Mouse (Mus musculus): ENCODE measurements at regions not wholly inside any gene's neighbourhood (a gene's known extent, or its start where the extent isn't known, plus 50 kb on each side); places are given as distances from the start of the nearest gene placed in this dataset.

GRCm38 (mm10) chr15:13384815-13385214, 211.3 kb upstream of the Cdh6 start:
- Histone ChIP-seq H3K36me3 (ENCODE audit: insufficient read depth, low read length) (no peaks in the 10 kb centered on the region), H3K4me3 (replicated peaks; ENCODE audit: low read length) (no peak overlapping the region), H3K4me1 (replicated peaks; ENCODE audit: low read depth, low read length) (no peaks in the 10 kb centered on the region), H3K27me3 (ENCODE audit: insufficient read depth, low read length) (no peaks in the 10 kb centered on the region), H3K9me3 (ENCODE audit: low read length) (no peaks in the 10 kb centered on the region)
- no peak for TF ChIP-seq POU5F1 (IDR thresholded peaks at IDR 0.05; ENCODE audit: borderline replicate concordance, low read length)
- TF ChIP-seq CTCF (conservative IDR thresholded peaks at IDR 0.05; ENCODE audit: low read length): no peak

- Histone ChIP-seq H3K36me3 (ENCODE audit: insufficient read depth, low read length) (no peaks in the 10 kb centered on the region), H3K9me3 (ENCODE audit: low read length) (no peaks in the 10 kb centered on the region)
- TF ChIP-seq POU5F1 (IDR thresholded peaks at IDR 0.05; ENCODE audit: borderline replicate concordance, low read length) (no peak), NANOG (IDR thresholded peaks at IDR 0.05; ENCODE audit: borderline replicate concordance, low read length) (no peak), CTCF (conservative IDR thresholded peaks at IDR 0.05; ENCODE audit: low read length) (no peak)
Measured at GRCm38 (mm10) chr15:13375590-13375989, 202.1 kb upstream of the Cdh6 start.

DNA sequence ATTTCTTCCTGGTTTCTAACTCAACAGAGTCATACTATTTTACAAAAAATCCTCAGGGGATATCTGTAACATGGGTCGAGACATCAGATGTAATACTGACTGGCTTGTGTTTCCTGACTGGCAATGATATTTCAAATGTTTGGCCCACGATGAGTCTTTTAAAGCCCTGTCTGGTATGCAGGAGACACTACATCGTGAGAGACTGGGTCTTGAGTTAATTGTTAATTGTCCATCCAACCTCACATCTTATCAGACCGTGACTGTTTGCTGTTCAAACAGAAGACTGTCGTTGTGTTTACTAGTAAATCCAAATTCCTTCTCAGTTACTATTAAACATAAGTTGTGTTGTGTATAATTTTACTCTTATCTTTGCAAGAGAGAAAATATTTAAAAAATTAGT, 195.3 kb upstream of the Cdh6 start:
- Histone ChIP-seq H3K4me3 (replicated peaks; ENCODE audit: low read length) (no peak overlapping the region), H3K27me3 (ENCODE audit: insufficient read depth, low read length) (no peaks in the 10 kb centered on the region), H3K9me3 (ENCODE audit: low read length) (no peaks in the 10 kb centered on the region), H3K36me3 (ENCODE audit: insufficient read depth, low read length) (no peaks in the 10 kb centered on the region), H3K4me1 (replicated peaks; ENCODE audit: low read depth, low read length) (no peaks in the 10 kb centered on the region)
- TF ChIP-seq NANOG (IDR thresholded peaks at IDR 0.05; ENCODE audit: borderline replicate concordance, low read length): no peak
- no peak for TF ChIP-seq POU5F1 (IDR thresholded peaks at IDR 0.05; ENCODE audit: borderline replicate concordance, low read length)
- no peak for TF ChIP-seq CTCF (conservative IDR thresholded peaks at IDR 0.05; ENCODE audit: low read length)

More at GRCm38 (mm10) chr15:13375590-13375989, 202.1 kb upstream of the Cdh6 start:
- no peaks in the 10 kb centered on the region for H3K4me1 ChIP-seq (replicated peaks; ENCODE audit: low read depth, low read length)
- no peak overlapping the region for H3K4me3 ChIP-seq (replicated peaks; ENCODE audit: low read length)
- H3K27me3 ChIP-seq (ENCODE audit: insufficient read depth, low read length): no peaks in the 10 kb centered on the region

DNA sequence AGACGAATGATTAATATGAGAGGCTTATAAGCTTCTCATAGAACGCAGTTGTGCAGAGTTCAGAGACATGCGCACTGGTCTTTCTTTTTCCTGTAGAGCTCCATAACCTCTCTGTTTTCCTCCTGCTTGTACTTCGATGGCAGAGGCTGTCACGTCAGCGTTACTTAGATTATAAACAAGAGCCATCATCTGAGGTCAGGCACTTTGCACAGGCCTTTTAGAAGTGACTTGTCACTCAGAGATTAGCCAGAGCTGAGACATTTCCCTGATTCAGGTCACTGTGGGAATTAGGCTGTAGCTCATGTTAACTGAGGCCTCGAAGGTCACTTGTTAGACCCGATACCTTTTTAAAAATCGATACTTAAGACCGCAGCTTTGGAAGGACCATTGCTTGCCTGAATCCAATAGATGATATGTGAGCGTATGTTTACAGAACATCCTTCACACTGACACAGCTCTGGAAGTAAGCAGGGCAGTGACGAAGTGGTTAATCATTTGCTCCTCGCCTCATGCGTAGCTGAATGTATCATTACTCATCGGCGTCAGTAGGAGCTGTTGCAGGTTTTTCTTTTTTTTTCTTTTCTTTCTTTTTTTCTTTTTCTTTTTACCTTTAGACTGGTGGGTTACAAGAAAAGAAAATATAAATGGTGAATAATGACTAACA, 193.9 kb upstream of the Cdh6 start:
- H3K4me3 ChIP-seq (replicated peaks; ENCODE audit: low read length): no peak overlapping the region
- no peaks in the 10 kb centered on the region for H3K4me1 ChIP-seq (replicated peaks; ENCODE audit: low read depth, low read length)
- no peak for TF ChIP-seq CTCF (conservative IDR thresholded peaks at IDR 0.05; ENCODE audit: low read length)
- no peak for TF ChIP-seq NANOG (IDR thresholded peaks at IDR 0.05; ENCODE audit: borderline replicate concordance, low read length)
- TF ChIP-seq POU5F1 (IDR thresholded peaks at IDR 0.05; ENCODE audit: borderline replicate concordance, low read length): no peak
- no peaks in the 10 kb centered on the region for H3K36me3 ChIP-seq (ENCODE audit: insufficient read depth, low read length)
- H3K27me3 ChIP-seq (ENCODE audit: insufficient read depth, low read length): no peaks in the 10 kb centered on the region
- no peaks in the 10 kb centered on the region for H3K9me3 ChIP-seq (ENCODE audit: low read length)

DNA sequence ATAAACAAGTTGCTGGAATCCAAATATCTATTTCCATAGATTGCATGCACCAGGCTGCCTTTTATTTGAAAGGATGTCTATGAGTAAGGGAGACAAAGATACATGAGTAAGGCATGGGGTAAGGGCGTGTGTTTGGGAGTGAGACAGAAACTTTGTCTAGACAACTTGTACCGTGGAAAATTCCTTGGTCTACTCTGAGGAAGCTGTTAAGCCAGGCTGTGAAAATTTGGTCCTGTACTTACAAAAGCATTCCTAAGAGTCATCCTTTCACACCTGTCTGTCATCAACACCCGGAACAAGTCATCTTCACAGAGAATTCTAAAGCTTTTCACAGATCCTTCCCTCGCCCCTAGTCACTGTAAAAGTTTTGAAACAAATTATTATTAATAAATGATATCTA, 193.1 kb upstream of the Cdh6 start:
- Histone ChIP-seq H3K4me1 (replicated peaks; ENCODE audit: low read depth, low read length) (no peaks in the 10 kb centered on the region), H3K27me3 (ENCODE audit: insufficient read depth, low read length) (no peaks in the 10 kb centered on the region), H3K9me3 (ENCODE audit: low read length) (no peaks in the 10 kb centered on the region), H3K36me3 (ENCODE audit: insufficient read depth, low read length) (no peaks in the 10 kb centered on the region), H3K4me3 (replicated peaks; ENCODE audit: low read length) (no peak overlapping the region)
- TF ChIP-seq POU5F1 (IDR thresholded peaks at IDR 0.05; ENCODE audit: borderline replicate concordance, low read length) (no peak), CTCF (conservative IDR thresholded peaks at IDR 0.05; ENCODE audit: low read length) (no peak), NANOG (IDR thresholded peaks at IDR 0.05; ENCODE audit: borderline replicate concordance, low read length) (no peak)

DNA sequence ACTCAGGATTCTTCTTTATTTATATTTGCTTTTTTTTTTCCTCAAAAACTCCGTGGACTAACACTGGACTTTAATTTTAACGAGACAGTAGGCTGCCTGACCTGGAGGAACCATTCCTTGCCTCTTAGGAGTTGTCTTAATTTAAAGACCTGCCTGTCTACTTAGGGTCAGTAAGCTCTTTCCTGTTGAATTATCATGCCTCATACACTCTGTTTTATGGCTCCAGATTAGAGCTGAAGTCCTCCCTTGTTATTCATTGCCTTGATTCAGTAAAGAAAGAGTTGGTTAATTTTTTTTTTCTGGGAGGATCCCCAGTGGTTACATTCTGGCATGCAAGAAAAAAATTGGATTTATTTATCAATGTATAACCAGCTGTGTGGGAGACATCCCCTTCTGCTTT, 187.3 kb upstream of the Cdh6 start:
- no peak overlapping the region for H3K4me3 ChIP-seq (replicated peaks; ENCODE audit: low read length)
- TF ChIP-seq CTCF (conservative IDR thresholded peaks at IDR 0.05; ENCODE audit: low read length) (no peak), POU5F1 (IDR thresholded peaks at IDR 0.05; ENCODE audit: borderline replicate concordance, low read length) (no peak), NANOG (IDR thresholded peaks at IDR 0.05; ENCODE audit: borderline replicate concordance, low read length) (no peak)
- no peaks in the 10 kb centered on the region for H3K4me1 ChIP-seq (replicated peaks; ENCODE audit: low read depth, low read length)
- no peaks in the 10 kb centered on the region for H3K9me3 ChIP-seq (ENCODE audit: low read length)
- H3K36me3 ChIP-seq (ENCODE audit: insufficient read depth, low read length): no peaks in the 10 kb centered on the region
- no peaks in the 10 kb centered on the region for H3K27me3 ChIP-seq (ENCODE audit: insufficient read depth, low read length)

DNA sequence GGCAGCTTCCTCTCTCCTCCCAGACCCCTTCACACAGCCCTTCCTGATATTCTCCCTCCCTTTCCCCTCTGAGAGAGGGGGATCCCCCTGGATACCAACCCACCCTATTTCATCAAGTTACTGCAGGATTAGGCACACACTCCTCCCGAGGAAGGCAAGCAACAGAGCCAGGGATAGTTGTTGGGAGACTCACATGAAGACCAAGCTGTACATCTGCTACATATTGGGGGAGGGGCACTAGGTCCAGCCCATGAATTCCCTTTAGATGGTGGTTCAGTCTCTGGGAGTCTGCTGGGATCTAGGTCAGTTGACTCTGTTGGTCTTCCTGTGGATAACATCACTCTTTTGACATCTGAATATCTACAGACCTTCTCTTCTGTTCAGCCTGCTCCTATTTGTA, 185.6 kb upstream of the Cdh6 start:
- Histone ChIP-seq H3K36me3 (ENCODE audit: insufficient read depth, low read length) (no peaks in the 10 kb centered on the region), H3K9me3 (ENCODE audit: low read length) (no peaks in the 10 kb centered on the region), H3K4me3 (replicated peaks; ENCODE audit: low read length) (no peak overlapping the region), H3K4me1 (replicated peaks; ENCODE audit: low read depth, low read length) (no peaks in the 10 kb centered on the region), H3K27me3 (ENCODE audit: insufficient read depth, low read length) (no peaks in the 10 kb centered on the region)
- no peak for TF ChIP-seq CTCF (conservative IDR thresholded peaks at IDR 0.05; ENCODE audit: low read length)
- no peak for TF ChIP-seq POU5F1 (IDR thresholded peaks at IDR 0.05; ENCODE audit: borderline replicate concordance, low read length)
- no peak for TF ChIP-seq NANOG (IDR thresholded peaks at IDR 0.05; ENCODE audit: borderline replicate concordance, low read length)

- Histone ChIP-seq H3K9me3 (ENCODE audit: low read length) (no peaks in the 10 kb centered on the region), H3K4me3 (replicated peaks; ENCODE audit: low read length) (no peak overlapping the region), H3K36me3 (ENCODE audit: insufficient read depth, low read length) (no peaks in the 10 kb centered on the region), H3K4me1 (replicated peaks; ENCODE audit: low read depth, low read length) (no peaks in the 10 kb centered on the region), H3K27me3 (ENCODE audit: insufficient read depth, low read length) (no peaks in the 10 kb centered on the region)
- TF ChIP-seq POU5F1 (IDR thresholded peaks at IDR 0.05; ENCODE audit: borderline replicate concordance, low read length): no peak
- TF ChIP-seq CTCF (conservative IDR thresholded peaks at IDR 0.05; ENCODE audit: low read length): no peak
- TF ChIP-seq NANOG (IDR thresholded peaks at IDR 0.05; ENCODE audit: borderline replicate concordance, low read length): no peak
Measured at GRCm38 (mm10) chr15:13350321-13350720, 176.8 kb upstream of the Cdh6 start.

GRCm38 (mm10) chr15:13336392-13336791, 162.9 kb upstream of the Cdh6 start:
- no peak overlapping the region for H3K4me3 ChIP-seq (replicated peaks; ENCODE audit: low read length)
- H3K36me3 ChIP-seq (ENCODE audit: insufficient read depth, low read length): no peaks in the 10 kb centered on the region
- TF ChIP-seq POU5F1 (IDR thresholded peaks at IDR 0.05; ENCODE audit: borderline replicate concordance, low read length) (no peak), NANOG (IDR thresholded peaks at IDR 0.05; ENCODE audit: borderline replicate concordance, low read length) (no peak), CTCF (conservative IDR thresholded peaks at IDR 0.05; ENCODE audit: low read length) (no peak)
- no peaks in the 10 kb centered on the region for H3K27me3 ChIP-seq (ENCODE audit: insufficient read depth, low read length)
- no peaks in the 10 kb centered on the region for H3K4me1 ChIP-seq (replicated peaks; ENCODE audit: low read depth, low read length)
- no peaks in the 10 kb centered on the region for H3K9me3 ChIP-seq (ENCODE audit: low read length)
